Mouse (Mus musculus) hematopoietic stem cell, adult 5-6 weeks (primary cell): ENCODE data around the gene Adgb. TPM values are rescaled to one million over a fixed set of nuclear protein-coding genes. Genes with fewer than 3 reads are reported as not detected.
A peak's percentile ranks its signal among the peaks of the same experiment; 100 is the strongest.

ENCODE experiments used
- ATAC-seq, 2 experiments: fragments of 125-278 bp in 1 of 2; replicated peaks in 1 of 2; 2 replicates each; pipeline ENCODE4 v1.8.0; 2016 to 2017; ENCODE audit warnings: inconsistent platforms in 2 of 2, mild to moderate bottlenecking in 2 of 2, moderate number of reproducible peaks in 2 of 2, low read depth in 1 of 2, moderate TSS enrichment in 1 of 2; ENCODE audit not compliant: low FRiP score in 2 of 2, poor library complexity in 2 of 2, severe bottlenecking in 2 of 2, insufficient read depth in 1 of 2, low TSS enrichment in 1 of 2
- total RNA-seq: library from RNA; stranded (forward); fragments of 172-1452, 232-1000 nt; gene quantifications from 2 replicates; pipeline ENCODE4 v1.2.3, GENCODE M21; 2017

Gene Adgb
- total RNA-seq, 1 experiment from 2014 or later = not detected

GRCm38 (mm10) chr10:10395784-10396481 lies 76.2 kb downstream of the Adgb start:
- ATAC-seq = peak; percentile 99 to 100

GRCm38 (mm10) chr10:10374629-10375028 lies 97.5 kb downstream of the Adgb start:
- ATAC-seq = no peak

- ATAC-seq = no peak
Observed at GRCm38 (mm10) chr10:10364025-10364424, 108.1 kb downstream of the Adgb start.

GRCm38 (mm10) chr10:10355605-10356227 lies 116.4 kb downstream of the Adgb start:
- peak; percentile 93 to 100 for ATAC-seq

GRCm38 (mm10) chr10:10352184-10352583 lies 119.9 kb downstream of the Adgb start:
- ATAC-seq = no peak; a peak in 1 of 4 replicates

GRCm38 (mm10) chr10:10350550-10350949 lies 121.6 kb downstream of the Adgb start:
- ATAC-seq = peak; percentile 42 to 49; a peak in 2 of 4 replicates

GRCm38 (mm10) chr10:10343930-10344329 lies 128.2 kb downstream of the Adgb start:
- ATAC-seq = no peak

GRCm38 (mm10) chr10:10325560-10325959 lies 146.6 kb downstream of the Adgb start:
- no peak for ATAC-seq

GRCm38 (mm10) chr10:10322961-10323360 lies 149.2 kb downstream of the Adgb start:
- no peak for ATAC-seq

- peak; percentile 96 for ATAC-seq
Observed at GRCm38 (mm10) chr10:10321119-10321781, 150.9 kb downstream of the Adgb start.

GRCm38 (mm10) chr10:10320364-10321083 lies 151.6 kb downstream of the Adgb start:
- no peak for ATAC-seq

- no peak for ATAC-seq
Observed at GRCm38 (mm10) chr10:10318086-10318485, 154.0 kb downstream of the Adgb start.

GRCm38 (mm10) chr10:10315631-10316030 lies 156.5 kb downstream of the Adgb start:
- no peak for ATAC-seq

- ATAC-seq = no peak
Observed at GRCm38 (mm10) chr10:10314521-10314920, 157.6 kb downstream of the Adgb start.

GRCm38 (mm10) chr10:10309877-10310426 lies 162.2 kb downstream of the Adgb start:
- no peak for ATAC-seq

GRCm38 (mm10) chr10:10309056-10309455 lies 163.1 kb downstream of the Adgb start:
- no peak for ATAC-seq

GRCm38 (mm10) chr10:10307384-10307783 lies 164.7 kb downstream of the Adgb start:
- no peak; a peak in 1 of 4 replicates for ATAC-seq
